Mouse (Mus musculus): ENCODE measurements around the gene Ipmk. TPM values are rescaled to one million over a fixed set of nuclear protein-coding genes. Genes with fewer than 3 reads are reported as not detected.

Ipmk gene
- 25.8 and 26.4 TPM in 2 replicates for polyA plus RNA-seq (2014; fragmentation: Nextera tagmentation; extraction: Ambion mirVana)

GRCm38 (mm10) chr10:71347509-71347949, at the start of gene Ipmk:
TSS of gene Ipmk (plus strand) at chr10:71347763.
- H3K4me2 ChIP-seq (ENCODE audit: low read depth, low read length, severe bottlenecking), result peak within 1 kb of the TSS; percentile 75
- no peaks in the 10 kb centered on the region for H3K9me3 ChIP-seq (ENCODE audit: control insufficient read depth, low read length)
- peak within 1 kb of the TSS; percentile 89 for H3K9ac ChIP-seq (ENCODE audit: low read length)
- peak; percentile 99 for DNase-seq (ENCODE audit: low spot score)
- WGBS, result under 1% methylated on average over 46 of the region's 49 CpGs
- peak within 1 kb of the TSS; percentile 46; the same call in 1 of the 2 replicates for H3K27ac ChIP-seq (ENCODE audit: low read depth, low read length)
- peaks cover 2% of the 10 kb centered on the region; the same call in 1 of the 2 replicates for H3K4me1 ChIP-seq (replicated peaks; ENCODE audit: control insufficient read depth, insufficient read depth, low read length)
- peak within 1 kb of the TSS; percentile 84 for H3K4me3 ChIP-seq (ENCODE audit: low read depth, low read length)
- H3K27me3 ChIP-seq (ENCODE audit: control insufficient read depth, insufficient read depth, low read length), result no peaks in the 10 kb centered on the region
- ATAC-seq (replicated peaks; ENCODE audit: low FRiP score), result peak; percentile 93
- peaks cover 2% of the 10 kb centered on the region; the same call in 1 of the 2 replicates for H3K36me3 ChIP-seq (ENCODE audit: control insufficient read depth, insufficient read depth, low read length)

GRCm38 (mm10) chr10:71300161-71300560, 47.4 kb upstream of the Ipmk start:
- no peak overlapping the region for H3K27ac ChIP-seq (ENCODE audit: low read depth, low read length)
- DNase-seq (ENCODE audit: low spot score) (no peak), ATAC-seq (replicated peaks; ENCODE audit: low FRiP score) (no peak)
- H3K4me2 ChIP-seq (ENCODE audit: low read depth, low read length, severe bottlenecking), result no peak overlapping the region
- no peak overlapping the region for H3K9ac ChIP-seq (ENCODE audit: low read length)
- no peak overlapping the region for H3K4me3 ChIP-seq (ENCODE audit: low read depth, low read length)
- H3K9me3 ChIP-seq (ENCODE audit: control insufficient read depth, low read length), result no peaks in the 10 kb centered on the region
- no peaks in the 10 kb centered on the region for H3K4me1 ChIP-seq (replicated peaks; ENCODE audit: control insufficient read depth, insufficient read depth, low read length)
- 84% methylated on average over 16 of the region's 16 CpGs for WGBS
- H3K27me3 ChIP-seq (ENCODE audit: control insufficient read depth, insufficient read depth, low read length), result no peaks in the 10 kb centered on the region
- no peaks in the 10 kb centered on the region for H3K36me3 ChIP-seq (ENCODE audit: control insufficient read depth, insufficient read depth, low read length)

GRCm38 (mm10) chr10:71302490-71302889, 45.1 kb upstream of the Ipmk start:
- Histone ChIP-seq H3K9ac (ENCODE audit: low read length) (no peak overlapping the region), H3K9me3 (ENCODE audit: control insufficient read depth, low read length) (no peaks in the 10 kb centered on the region), H3K27me3 (ENCODE audit: control insufficient read depth, insufficient read depth, low read length) (no peaks in the 10 kb centered on the region), H3K4me2 (ENCODE audit: low read depth, low read length, severe bottlenecking) (no peak overlapping the region), H3K36me3 (ENCODE audit: control insufficient read depth, insufficient read depth, low read length) (no peaks in the 10 kb centered on the region), H3K4me1 (replicated peaks; ENCODE audit: control insufficient read depth, insufficient read depth, low read length) (no peaks in the 10 kb centered on the region), H3K27ac (ENCODE audit: low read depth, low read length) (no peak overlapping the region), H3K4me3 (ENCODE audit: low read depth, low read length) (no peak overlapping the region)
- WGBS, result 31% methylated on average over 5 of the region's 5 CpGs
- ATAC-seq (replicated peaks; ENCODE audit: low FRiP score), result no peak
- DNase-seq (ENCODE audit: low spot score), result no peak

DNA sequence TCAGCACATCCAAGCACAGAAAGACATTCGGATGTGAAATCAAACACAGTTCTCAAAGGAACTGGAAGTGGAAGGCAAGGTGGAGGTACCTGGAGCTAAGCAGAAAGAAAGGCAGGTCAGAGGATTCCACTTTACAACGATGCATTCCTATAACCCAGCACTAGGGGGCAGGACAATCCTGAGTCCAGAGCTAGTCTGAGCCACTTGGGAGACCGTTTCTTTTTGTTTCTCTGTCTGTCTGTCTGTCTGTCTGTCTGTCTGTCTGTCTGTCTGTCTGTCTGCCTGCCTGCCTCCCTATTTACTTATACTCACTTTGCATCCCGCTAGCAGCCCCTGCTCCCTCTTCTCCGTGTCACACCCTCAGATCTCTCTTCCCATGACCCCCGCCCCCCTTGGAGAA, 41.4 kb upstream of the Ipmk start:
- H3K4me1 ChIP-seq (replicated peaks; ENCODE audit: control insufficient read depth, insufficient read depth, low read length), result no peaks in the 10 kb centered on the region
- no peaks in the 10 kb centered on the region for H3K27me3 ChIP-seq (ENCODE audit: control insufficient read depth, insufficient read depth, low read length)
- H3K36me3 ChIP-seq (ENCODE audit: control insufficient read depth, insufficient read depth, low read length), result no peaks in the 10 kb centered on the region
- no peak overlapping the region for H3K27ac ChIP-seq (ENCODE audit: low read depth, low read length)
- no peak for ATAC-seq (replicated peaks; ENCODE audit: low FRiP score)
- H3K4me2 ChIP-seq (ENCODE audit: low read depth, low read length, severe bottlenecking), result peak overlapping the region; percentile 15; the same call in 1 of the 2 replicates
- 22% methylated on average over 6 of the region's 6 CpGs for WGBS
- DNase-seq (ENCODE audit: low spot score), result peak; percentile 70
- H3K4me3 ChIP-seq (ENCODE audit: low read depth, low read length), result no peak overlapping the region
- H3K9ac ChIP-seq (ENCODE audit: low read length), result no peak overlapping the region
- H3K9me3 ChIP-seq (ENCODE audit: control insufficient read depth, low read length), result no peaks in the 10 kb centered on the region

- H3K4me1 ChIP-seq (replicated peaks; ENCODE audit: control insufficient read depth, insufficient read depth, low read length), result no peaks in the 10 kb centered on the region
- DNase-seq (ENCODE audit: low spot score) (no peak), ATAC-seq (replicated peaks; ENCODE audit: low FRiP score) (no peak)
- no peak overlapping the region for H3K9ac ChIP-seq (ENCODE audit: low read length)
- no peak overlapping the region for H3K27ac ChIP-seq (ENCODE audit: low read depth, low read length)
- no peaks in the 10 kb centered on the region for H3K27me3 ChIP-seq (ENCODE audit: control insufficient read depth, insufficient read depth, low read length)
- no peak overlapping the region for H3K4me3 ChIP-seq (ENCODE audit: low read depth, low read length)
- no peaks in the 10 kb centered on the region for H3K36me3 ChIP-seq (ENCODE audit: control insufficient read depth, insufficient read depth, low read length)
- H3K4me2 ChIP-seq (ENCODE audit: low read depth, low read length, severe bottlenecking), result no peak overlapping the region
- no peaks in the 10 kb centered on the region for H3K9me3 ChIP-seq (ENCODE audit: control insufficient read depth, low read length)
- 74% methylated on average over 6 of the region's 6 CpGs for WGBS
Measured at GRCm38 (mm10) chr10:71306759-71307158, 40.8 kb upstream of the Ipmk start.

DNA sequence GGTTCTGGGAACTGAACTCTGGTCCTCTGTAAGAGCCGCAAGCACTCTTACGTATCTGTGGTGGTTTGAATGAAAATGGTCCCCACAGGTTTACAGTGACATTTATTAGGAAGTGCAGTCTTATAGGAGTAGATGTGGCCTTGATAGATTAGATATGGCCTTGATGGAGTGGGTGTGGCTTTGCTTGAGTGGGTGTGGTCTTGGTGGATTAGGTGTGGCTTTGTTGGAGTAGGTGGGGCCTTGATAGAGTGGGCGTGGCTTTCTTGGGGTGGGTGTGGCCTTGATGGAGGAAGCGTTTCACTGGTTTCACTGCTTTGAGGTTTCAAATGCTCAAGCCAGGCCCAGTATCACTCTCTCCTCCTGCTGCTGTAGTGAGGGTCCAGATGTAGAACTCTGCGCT, 39.4 kb upstream of the Ipmk start:
- H3K9me3 ChIP-seq (ENCODE audit: control insufficient read depth, low read length), result no peaks in the 10 kb centered on the region
- no peaks in the 10 kb centered on the region for H3K27me3 ChIP-seq (ENCODE audit: control insufficient read depth, insufficient read depth, low read length)
- ATAC-seq (replicated peaks; ENCODE audit: low FRiP score), result no peak
- H3K36me3 ChIP-seq (ENCODE audit: control insufficient read depth, insufficient read depth, low read length), result no peaks in the 10 kb centered on the region
- WGBS, result 92% methylated on average over 5 of the region's 5 CpGs
- no peak overlapping the region for H3K9ac ChIP-seq (ENCODE audit: low read length)
- H3K4me3 ChIP-seq (ENCODE audit: low read depth, low read length), result no peak overlapping the region
- H3K4me2 ChIP-seq (ENCODE audit: low read depth, low read length, severe bottlenecking), result no peak overlapping the region
- H3K4me1 ChIP-seq (replicated peaks; ENCODE audit: control insufficient read depth, insufficient read depth, low read length), result no peaks in the 10 kb centered on the region
- no peak for DNase-seq (ENCODE audit: low spot score)
- no peak overlapping the region for H3K27ac ChIP-seq (ENCODE audit: low read depth, low read length)

DNA sequence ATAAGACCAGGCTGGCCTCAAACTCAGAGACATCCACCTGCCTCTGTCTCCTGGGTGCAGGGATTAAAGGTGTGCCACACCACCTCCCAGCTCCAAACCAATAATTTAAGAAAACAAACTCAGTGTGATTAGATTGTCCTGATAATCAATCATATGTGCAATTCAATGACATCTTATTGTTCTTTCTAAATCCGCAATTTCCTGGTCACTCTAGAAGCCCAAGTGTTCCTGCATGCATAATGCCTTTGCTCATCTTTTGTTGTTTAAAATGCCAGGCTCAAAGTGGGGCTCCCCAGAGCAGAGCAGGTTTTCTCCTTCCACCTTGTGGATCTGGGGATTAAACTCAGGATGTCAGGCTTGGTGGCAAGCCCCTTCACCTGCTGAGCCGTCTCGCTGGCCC, 37.3 kb upstream of the Ipmk start:
- Histone ChIP-seq H3K4me2 (ENCODE audit: low read depth, low read length, severe bottlenecking) (no peak overlapping the region), H3K4me1 (replicated peaks; ENCODE audit: control insufficient read depth, insufficient read depth, low read length) (no peaks in the 10 kb centered on the region), H3K4me3 (ENCODE audit: low read depth, low read length) (no peak overlapping the region), H3K27ac (ENCODE audit: low read depth, low read length) (no peak overlapping the region), H3K36me3 (ENCODE audit: control insufficient read depth, insufficient read depth, low read length) (no peaks in the 10 kb centered on the region), H3K9ac (ENCODE audit: low read length) (no peak overlapping the region), H3K9me3 (ENCODE audit: control insufficient read depth, low read length) (no peaks in the 10 kb centered on the region), H3K27me3 (ENCODE audit: control insufficient read depth, insufficient read depth, low read length) (no peaks in the 10 kb centered on the region)
- 68% methylated on average over 3 of the region's 3 CpGs for WGBS
- no peak for ATAC-seq (replicated peaks; ENCODE audit: low FRiP score)
- no peak for DNase-seq (ENCODE audit: low spot score)

- H3K9me3 ChIP-seq (ENCODE audit: control insufficient read depth, low read length), result no peaks in the 10 kb centered on the region
- no peaks in the 10 kb centered on the region for H3K4me1 ChIP-seq (replicated peaks; ENCODE audit: control insufficient read depth, insufficient read depth, low read length)
- DNase-seq (ENCODE audit: low spot score) (no peak), ATAC-seq (replicated peaks; ENCODE audit: low FRiP score) (no peak)
- no peak overlapping the region for H3K4me2 ChIP-seq (ENCODE audit: low read depth, low read length, severe bottlenecking)
- H3K4me3 ChIP-seq (ENCODE audit: low read depth, low read length), result no peak overlapping the region
- 88% methylated on average over 3 of the region's 3 CpGs for WGBS
- H3K36me3 ChIP-seq (ENCODE audit: control insufficient read depth, insufficient read depth, low read length), result no peaks in the 10 kb centered on the region
- no peaks in the 10 kb centered on the region for H3K27me3 ChIP-seq (ENCODE audit: control insufficient read depth, insufficient read depth, low read length)
- H3K9ac ChIP-seq (ENCODE audit: low read length), result no peak overlapping the region
- H3K27ac ChIP-seq (ENCODE audit: low read depth, low read length), result no peak overlapping the region
Measured at GRCm38 (mm10) chr10:71314596-71314995, 33.0 kb upstream of the Ipmk start.

DNA sequence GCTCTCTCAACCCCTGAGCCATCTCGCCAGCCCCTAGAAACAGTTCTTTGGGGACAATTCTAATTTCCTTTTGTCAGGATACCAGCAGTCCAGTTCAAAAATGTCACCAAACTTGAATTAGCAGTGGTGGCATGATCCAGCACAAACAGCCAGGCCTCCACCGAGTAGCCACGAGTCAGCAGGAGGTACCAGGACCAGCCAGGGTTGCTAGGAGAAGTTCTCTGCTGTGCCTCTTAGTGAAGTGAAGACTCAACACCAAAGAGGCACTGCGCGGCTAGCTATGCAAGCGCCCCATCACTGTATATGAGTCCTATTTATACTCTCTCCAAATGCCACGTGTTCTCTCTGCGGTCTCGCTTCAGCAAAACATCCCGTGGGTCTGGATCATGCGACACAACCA, 31.5 kb upstream of the Ipmk start:
- no peak for ATAC-seq (replicated peaks; ENCODE audit: low FRiP score)

More for the DNA sequence above, 31.5 kb upstream of the Ipmk start:
- WGBS, result 81% methylated on average over 11 of the region's 11 CpGs
- DNase-seq (ENCODE audit: low spot score), result peak; percentile 35
- Histone ChIP-seq H3K36me3 (ENCODE audit: control insufficient read depth, insufficient read depth, low read length) (no peaks in the 10 kb centered on the region), H3K4me1 (replicated peaks; ENCODE audit: control insufficient read depth, insufficient read depth, low read length) (no peaks in the 10 kb centered on the region), H3K9ac (ENCODE audit: low read length) (no peak overlapping the region), H3K9me3 (ENCODE audit: control insufficient read depth, low read length) (no peaks in the 10 kb centered on the region), H3K4me2 (ENCODE audit: low read depth, low read length, severe bottlenecking) (no peak overlapping the region), H3K27ac (ENCODE audit: low read depth, low read length) (no peak overlapping the region), H3K4me3 (ENCODE audit: low read depth, low read length) (no peak overlapping the region), H3K27me3 (ENCODE audit: control insufficient read depth, insufficient read depth, low read length) (no peaks in the 10 kb centered on the region)
